Mouse (Mus musculus) gastrocnemius, postnatal 14 days (tissue): ENCODE measurements around the gene Vmn1r175. TPM values are rescaled to one million over a fixed set of nuclear protein-coding genes. Genes with fewer than 3 reads are reported as not detected.
"Not testable (repeated sequence)": the region's sequence is repeated elsewhere in the genome, so short reads cannot be mapped to it uniquely, and the experiment has no call there.

Experiments used
- DNase-seq: peaks from one replicate; pipeline ENCODE4 v3.0.0; 2021; ENCODE audit warnings: mixed read lengths
- intact Hi-C: fragments of 180-260 bp; cut with DNase I; formaldehyde crosslinking; loops from one replicate; pipeline ENCODE4 v1.15.1; 2025; ENCODE audit warnings: low total_unique reads
- long read RNA-seq, 2 experiments: library from polyadenylated mRNA; stranded (forward); transcript quantifications; one replicate each; pipeline ENCODE4 v2.0.0; 2021
- total RNA-seq, 2 experiments: library from RNA; stranded (reverse); gene quantifications; 2 replicates each; pipeline ENCODE4 v1.2.3; 2021

Gene Vmn1r175
- total RNA-seq, result not detected
- long read RNA-seq, experiment 1, result 0 reads
- long read RNA-seq, experiment 2, result 0 reads

DNA sequence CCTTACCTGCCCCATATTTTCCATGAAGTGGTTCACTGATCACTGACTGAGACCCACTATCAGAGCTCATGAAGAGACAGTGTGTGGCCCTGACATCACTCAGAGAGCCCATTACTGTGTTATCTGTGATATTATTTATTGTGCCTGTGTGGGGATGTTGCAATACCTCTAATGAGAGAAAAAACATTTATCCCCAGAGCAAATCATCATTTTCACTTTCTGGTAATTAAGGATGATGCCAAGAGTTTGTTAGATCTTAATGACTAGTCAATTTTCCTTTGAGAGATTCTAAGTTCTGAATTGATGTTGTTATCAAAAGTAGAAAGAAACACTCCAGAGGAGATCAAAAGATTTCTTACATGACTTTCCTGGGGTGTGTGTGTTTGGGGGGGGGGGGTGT lies at the start of gene Vmn1r175:
Gene Vmn1r175, minus strand, starts transcription at position 101 of the 400 bp plus-strand sequence.
- DNase-seq, intact Hi-C loops: not testable (repeated sequence)

DNA sequence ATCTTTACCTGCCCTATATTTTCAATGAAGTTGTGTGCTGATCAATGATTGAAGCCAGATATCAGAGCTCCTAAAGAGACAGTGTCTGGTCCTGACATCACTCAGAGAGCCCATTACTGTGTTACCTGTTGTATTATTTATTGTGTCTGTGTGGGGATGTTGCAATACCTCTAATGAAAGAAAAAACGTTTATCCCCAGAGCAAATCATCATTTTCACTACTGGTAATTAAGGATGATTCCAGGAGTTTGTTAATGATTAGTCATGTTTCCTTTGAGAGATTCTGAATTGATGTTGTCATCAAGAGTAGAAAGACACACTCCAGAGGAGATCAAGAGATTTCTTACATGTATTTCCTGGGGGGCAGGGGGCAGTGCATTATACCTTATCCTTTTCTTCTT lies 26.8 kb upstream of the Vmn1r175 start, which contains the start of gene Vmn1r176:
Gene Vmn1r176, minus strand, starts transcription at position 101 of the 400 bp plus-strand sequence.
- intact Hi-C loops, result not testable (repeated sequence)

DNA sequence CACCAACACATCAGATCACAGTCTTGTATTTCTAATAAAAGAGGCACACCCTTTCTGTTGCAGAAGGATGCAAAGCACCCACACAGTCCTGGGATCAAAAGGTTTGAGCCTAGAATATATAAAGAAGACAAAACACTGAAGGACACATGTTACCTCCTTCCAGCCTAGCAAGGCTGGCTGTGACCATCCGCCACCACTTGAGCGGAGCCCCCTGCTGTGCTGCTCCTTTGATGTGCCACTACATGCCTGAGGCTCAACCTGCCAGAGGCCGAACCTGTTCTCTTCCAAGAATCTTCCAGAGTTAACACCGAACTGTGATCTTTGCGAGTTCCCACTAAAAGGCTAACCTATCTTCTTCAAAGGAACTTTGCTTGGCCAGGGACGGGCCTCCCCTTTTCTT lies 25.9 kb downstream of the Vmn1r175 start:
- no peak for DNase-seq
- intact Hi-C loops, result no loop called here

More for the DNA sequence above, 26.8 kb upstream of the Vmn1r175 start, which contains the start of gene Vmn1r176:
- DNase-seq, result not testable (repeated sequence)

Other genes with a start within 250 kb of the Vmn1r175 start
- not detected for gene Vmn1r169, start 235.1 kb downstream of the Vmn1r175 start, total RNA-seq
- not detected for gene Vmn1r170, start 204.5 kb downstream of the Vmn1r175 start, total RNA-seq
- gene Vmn1r171, start 179.9 kb downstream of the Vmn1r175 start, total RNA-seq, result not detected
- not detected for gene Vmn1r172, start 152.3 kb downstream of the Vmn1r175 start, total RNA-seq
- gene Vmn1r173, start 109.9 kb downstream of the Vmn1r175 start, total RNA-seq, result not detected
- gene Vmn1r174, start 58.4 kb downstream of the Vmn1r175 start, total RNA-seq, result not detected
- not detected for gene Vmn1r176, start 26.7 kb upstream of the Vmn1r175 start, total RNA-seq
- not detected for gene Vmn1r177, start 55.8 kb upstream of the Vmn1r175 start, total RNA-seq
- not detected for gene Vmn1r178, start 81.4 kb upstream of the Vmn1r175 start, total RNA-seq
- gene Vmn1r179, start 116.3 kb upstream of the Vmn1r175 start, total RNA-seq, result not detected
- not detected for gene Vmn1r180, start 140.0 kb upstream of the Vmn1r175 start, total RNA-seq
- not detected for gene Vmn1r181, start 164.0 kb upstream of the Vmn1r175 start, total RNA-seq
- not detected for gene V1rd19, start 191.0 kb upstream of the Vmn1r175 start, total RNA-seq
- not detected for gene Vmn1r183, start 242.6 kb upstream of the Vmn1r175 start, total RNA-seq